Mouse (Mus musculus): ENCODE data around the gene Depp1. TPM values are rescaled to one million over a fixed set of nuclear protein-coding genes. Genes with fewer than 3 reads are reported as not detected.
A peak's percentile ranks its signal among the peaks of the same experiment; 100 is the strongest.
"Not testable (repeated sequence)": the region's sequence is repeated elsewhere in the genome, so short reads cannot be mapped to it uniquely, and the experiment has no call there.

The Depp1 gene
- polyA plus RNA-seq (2016; fragmentation: Nextera tagmentation; extraction: Ambion mirVana): 5.4 and 6.7 TPM in 2 replicates

- no peak within 1 kb of the TSS for H3K4me3 ChIP-seq
- no peaks in the 10 kb centered on the region for H3K27me3 ChIP-seq (ENCODE audit: poor library complexity, severe bottlenecking)
- no peak for DNase-seq (ENCODE audit: extremely low spot score, low spot score)
- H3K36me3 ChIP-seq (replicated peaks): no peaks in the 10 kb centered on the region
- H3K4me1 ChIP-seq: peaks cover 6% of the 10 kb centered on the region; the same call in 1 of the 2 replicates
- 85% methylated on average over 6 of the region's 6 CpGs for WGBS
- no peaks in the 10 kb centered on the region for H3K9me3 ChIP-seq
- H3K27ac ChIP-seq: no peak within 1 kb of the TSS
Measured at GRCm38 (mm10) chr6:116650406-116650805, at the start of gene Depp1. Depp1 (plus strand) TSS chr6:116650609.

GRCm38 (mm10) chr6:116600969-116601368 lies 49.4 kb upstream of the Depp1 start:
- H3K36me3 ChIP-seq (replicated peaks); H3K27ac ChIP-seq; DNase-seq (ENCODE audit: extremely low spot score, low spot score); H3K4me1 ChIP-seq; H3K4me3 ChIP-seq; H3K9me3 ChIP-seq; H3K27me3 ChIP-seq (ENCODE audit: poor library complexity, severe bottlenecking): not testable (repeated sequence)

GRCm38 (mm10) chr6:116607230-116607629 lies 43.2 kb upstream of the Depp1 start:
- Histone ChIP-seq H3K27me3 (ENCODE audit: poor library complexity, severe bottlenecking) (no peaks in the 10 kb centered on the region), H3K27ac (no peak overlapping the region), H3K4me3 (no peak overlapping the region), H3K9me3 (no peaks in the 10 kb centered on the region), H3K4me1 (no peaks in the 10 kb centered on the region), H3K36me3 (replicated peaks) (no peaks in the 10 kb centered on the region)
- no peak for DNase-seq (ENCODE audit: extremely low spot score, low spot score)
- WGBS: 45% methylated on average over 4 of the region's 4 CpGs

- Histone ChIP-seq H3K9me3 (no peaks in the 10 kb centered on the region), H3K4me3 (no peak overlapping the region), H3K4me1 (no peaks in the 10 kb centered on the region), H3K27me3 (ENCODE audit: poor library complexity, severe bottlenecking) (no peaks in the 10 kb centered on the region), H3K36me3 (replicated peaks) (no peaks in the 10 kb centered on the region), H3K27ac (no peak overlapping the region)
- DNase-seq (ENCODE audit: extremely low spot score, low spot score): no peak
- 95% methylated on average over 2 of the region's 2 CpGs for WGBS
Measured at GRCm38 (mm10) chr6:116615719-116616118, 34.7 kb upstream of the Depp1 start.

GRCm38 (mm10) chr6:116618073-116618472 lies 32.3 kb upstream of the Depp1 start:
- DNase-seq (ENCODE audit: extremely low spot score, low spot score): no peak
- Histone ChIP-seq H3K27me3 (ENCODE audit: poor library complexity, severe bottlenecking) (no peaks in the 10 kb centered on the region), H3K9me3 (no peaks in the 10 kb centered on the region), H3K4me3 (no peak overlapping the region), H3K36me3 (replicated peaks) (no peaks in the 10 kb centered on the region), H3K4me1 (no peaks in the 10 kb centered on the region; the same call in 1 of the 2 replicates), H3K27ac (no peak overlapping the region)

GRCm38 (mm10) chr6:116621318-116622023 lies 28.9 kb upstream of the Depp1 start:
- DNase-seq (ENCODE audit: extremely low spot score, low spot score): no peak
- WGBS: 65% methylated on average over 8 of the region's 8 CpGs
- Histone ChIP-seq H3K4me3 (no peak overlapping the region), H3K36me3 (replicated peaks) (peaks cover 29% of the 10 kb centered on the region), H3K9me3 (no peaks in the 10 kb centered on the region), H3K27ac (no peak overlapping the region), H3K4me1 (peaks cover 4% of the 10 kb centered on the region), H3K27me3 (ENCODE audit: poor library complexity, severe bottlenecking) (no peaks in the 10 kb centered on the region)

- peaks cover 37% of the 10 kb centered on the region for H3K36me3 ChIP-seq (replicated peaks)
- H3K9me3 ChIP-seq; DNase-seq (ENCODE audit: extremely low spot score, low spot score); H3K27me3 ChIP-seq (ENCODE audit: poor library complexity, severe bottlenecking); H3K4me3 ChIP-seq; H3K27ac ChIP-seq: not testable (repeated sequence)
- WGBS: 95% methylated on average over 9 of the region's 9 CpGs
- H3K4me1 ChIP-seq: peaks cover 20% of the 10 kb centered on the region
Measured at GRCm38 (mm10) chr6:116626417-116626816, 24.0 kb upstream of the Depp1 start.

GRCm38 (mm10) chr6:116628095-116628494 lies 22.3 kb upstream of the Depp1 start:
- Histone ChIP-seq H3K4me3 (peak overlapping the region; percentile 91), H3K4me1 (peaks cover 20% of the 10 kb centered on the region), H3K9me3 (no peaks in the 10 kb centered on the region), H3K36me3 (replicated peaks) (peaks cover 37% of the 10 kb centered on the region), H3K27me3 (ENCODE audit: poor library complexity, severe bottlenecking) (no peaks in the 10 kb centered on the region), H3K27ac (peak overlapping the region; percentile 100)
- 28% methylated on average over 9 of the region's 9 CpGs for WGBS
- no peak for DNase-seq (ENCODE audit: extremely low spot score, low spot score)

GRCm38 (mm10) chr6:116628539-116629171 lies 21.8 kb upstream of the Depp1 start, which contains the start of gene Zfp422:
Zfp422 (minus strand) TSS chr6:116628999.
- Histone ChIP-seq H3K4me1 (peaks cover 20% of the 10 kb centered on the region), H3K4me3 (peak within 1 kb of the TSS; percentile 91), H3K27ac (peak within 1 kb of the TSS; percentile 100), H3K36me3 (replicated peaks) (peaks cover 35% of the 10 kb centered on the region), H3K27me3 (ENCODE audit: poor library complexity, severe bottlenecking) (no peaks in the 10 kb centered on the region), H3K9me3 (no peaks in the 10 kb centered on the region)
- WGBS: under 1% methylated on average over 56 of the region's 56 CpGs
- DNase-seq (ENCODE audit: extremely low spot score, low spot score): peak; percentile 80

- H3K36me3 ChIP-seq (replicated peaks): peaks cover 25% of the 10 kb centered on the region
- no peak overlapping the region for H3K4me3 ChIP-seq
- DNase-seq (ENCODE audit: extremely low spot score, low spot score): peak; percentile 13
- peaks cover 20% of the 10 kb centered on the region for H3K4me1 ChIP-seq
- H3K27me3 ChIP-seq (ENCODE audit: poor library complexity, severe bottlenecking): no peaks in the 10 kb centered on the region
- 0 out of 2 replicates have a peak overlapping the region, but pooled peaks have one; percentile 100 for H3K27ac ChIP-seq
- H3K9me3 ChIP-seq: no peaks in the 10 kb centered on the region
- 94% methylated on average over 10 of the region's 10 CpGs for WGBS
Measured at GRCm38 (mm10) chr6:116629766-116630165, 20.6 kb upstream of the Depp1 start.

- peak; percentile 42 for DNase-seq (ENCODE audit: extremely low spot score, low spot score)
- H3K27ac ChIP-seq: no peak overlapping the region
- H3K36me3 ChIP-seq (replicated peaks): peaks cover 2% of the 10 kb centered on the region
- H3K4me3 ChIP-seq: no peak overlapping the region
- no peaks in the 10 kb centered on the region for H3K27me3 ChIP-seq (ENCODE audit: poor library complexity, severe bottlenecking)
- WGBS: 51% methylated on average over 1 of the region's 1 CpGs
- peaks cover 20% of the 10 kb centered on the region for H3K4me1 ChIP-seq
- H3K9me3 ChIP-seq: no peaks in the 10 kb centered on the region
Measured at GRCm38 (mm10) chr6:116632129-116632528, 18.3 kb upstream of the Depp1 start.

- no peak overlapping the region for H3K27ac ChIP-seq
- no peaks in the 10 kb centered on the region for H3K9me3 ChIP-seq
- 93% methylated on average over 17 of the region's 17 CpGs for WGBS
- peaks cover 9% of the 10 kb centered on the region for H3K4me1 ChIP-seq
- DNase-seq (ENCODE audit: extremely low spot score, low spot score): no peak
- no peak overlapping the region for H3K4me3 ChIP-seq
- no peaks in the 10 kb centered on the region for H3K27me3 ChIP-seq (ENCODE audit: poor library complexity, severe bottlenecking)
- no peaks in the 10 kb centered on the region for H3K36me3 ChIP-seq (replicated peaks)
Measured at GRCm38 (mm10) chr6:116633741-116634695, 16.4 kb upstream of the Depp1 start.
